20 mouse cellular contexts compared by ENCODE assay signal in the genomic region with DNA sequence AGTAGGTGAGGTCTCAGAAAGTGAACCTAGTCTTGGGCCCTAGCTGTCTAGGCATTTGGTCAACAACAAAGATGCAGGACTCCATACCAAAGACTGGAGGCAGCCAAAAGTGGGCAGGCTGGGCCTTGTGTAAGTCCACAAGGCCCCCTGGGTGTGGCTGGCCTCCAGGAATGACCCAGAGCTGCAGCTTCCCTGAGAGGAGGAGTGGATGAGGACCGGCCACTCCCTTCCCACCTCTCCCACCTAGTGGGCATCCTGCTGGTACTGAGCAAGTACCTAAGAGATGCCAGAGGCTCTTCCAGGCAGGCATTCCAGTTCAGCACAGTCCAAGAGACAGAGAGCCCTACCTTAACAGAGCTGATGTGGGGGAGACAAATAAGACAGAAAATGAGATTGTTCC. TPM values are rescaled to one million over a fixed set of nuclear protein-coding genes. Genes with fewer than 3 reads are reported as not detected.
A peak's percentile ranks its signal among the peaks of the same experiment; 100 is the strongest.
DNase-seq lines count a peak whose midpoint lies in the region; ATAC-seq and TF ChIP-seq lines count a peak whose summit lies in the region.
"Had no signal": no experiment of that assay in that cellular context is flagged by ENCODE, and none has a peak within 500 bp of the region (broad histone marks: within the 10 kb centered on the region; RNA-seq: fewer than 3 reads in every experiment).

No protein-coding gene starts in this region.

- TF ChIP-seq POLR2A in kidney, adult 2 months (IDR thresholded peaks at IDR 0.05; ENCODE audit: low read depth, low read length) = no peak

- H3K4me3 ChIP-seq in gastrocnemius, adult 2 months = no peak overlapping the region
- no peak overlapping the region for H3K4me3 ChIP-seq in kidney, adult 2 months (ENCODE audit: insufficient read depth, low read depth, low read length)
- H3K4me3 ChIP-seq in brown adipose tissue, adult 24 weeks (ENCODE audit: insufficient read depth, low read depth, low read length) = no peak overlapping the region
- H3K4me3 ChIP-seq in stomach, postnatal 0 days (ENCODE audit: low read depth, low read length) = no peak overlapping the region
- H3K4me3 ChIP-seq: embryonic facial prominence, embryonic 15.5 days; erythroblast, embryonic 14.5 days; forebrain, embryonic 10.5 days; heart, embryonic 15.5 days had no signal

- TF ChIP-seq CTCF in gastrocnemius, adult 2 months (IDR thresholded peaks at IDR 0.05) = no peak
- no peak for TF ChIP-seq CTCF in kidney, adult 2 months (conservative IDR thresholded peaks at IDR 0.05; ENCODE audit: insufficient read depth, insufficient read length, low read depth, low read length)
- no peak for TF ChIP-seq CTCF in stomach, postnatal 0 days (IDR thresholded peaks at IDR 0.05; ENCODE audit: low read depth)

- H3K27ac ChIP-seq in gastrocnemius, adult 2 months = peak overlapping the region; percentile 76
- H3K27ac ChIP-seq in kidney, adult 2 months (ENCODE audit: insufficient read depth, low read depth, low read length) = peak overlapping the region; percentile 63; the same call in 1 of the 2 replicates
- peak overlapping the region; percentile 89 for H3K27ac ChIP-seq in brown adipose tissue, adult 24 weeks (replicated peaks; ENCODE audit: low read depth, low read length)
- H3K27ac ChIP-seq in stomach, postnatal 0 days (replicated peaks) = peak overlapping the region; percentile 25
- H3K27ac ChIP-seq: embryonic facial prominence, embryonic 15.5 days; forebrain, embryonic 10.5 days had no signal

- no peaks in the 10 kb centered on the region for H3K36me3 ChIP-seq in kidney, adult 2 months (ENCODE audit: control insufficient read depth, insufficient read depth, low read length)
- no peaks in the 10 kb centered on the region for H3K36me3 ChIP-seq in stomach, postnatal 0 days (ENCODE audit: control insufficient read depth, insufficient read depth, low read length)
- H3K36me3 ChIP-seq: embryonic facial prominence, embryonic 15.5 days; forebrain, embryonic 10.5 days; heart, embryonic 15.5 days had no signal

- no peaks in the 10 kb centered on the region for H3K9me3 ChIP-seq in stomach, postnatal 0 days (ENCODE audit: control insufficient read depth, low read length)
- H3K9me3 ChIP-seq: embryonic facial prominence, embryonic 15.5 days; forebrain, embryonic 10.5 days; heart, embryonic 15.5 days had no signal

- intact Hi-C loops in gastrocnemius, adult 2 months (cut with DNase I) = no loop called here

- TF ChIP-seq EP300 in stomach, postnatal 0 days (optimal IDR thresholded peaks at IDR 0.05) = no peak

- no peak for DNase-seq in gastrocnemius, adult 2 months
- DNase-seq in gastrocnemius, postnatal 4 days (ENCODE audit: low spot score in 2 of 2) = no peak
- DNase-seq in kidney, adult 2 months = no peak
- no peak for DNase-seq in kidney, adult 18-20 months
- DNase-seq in stomach, postnatal 0 days (ENCODE audit: low spot score) = no peak
- DNase-seq: adrenal gland, postnatal 10 days; cerebellum, adult 18-20 months; cerebellum, postnatal 10 days; embryo, embryonic 11 days; gastrocnemius, postnatal 10 days had no signal

- peak; percentile 10; the same call in 1 of the 2 replicates for ATAC-seq in stomach, postnatal 0 days (ENCODE audit: low FRiP score, low TSS enrichment)
- no peak for ATAC-seq in megakaryocyte progenitor cell, adult 5-6 weeks (replicated peaks; ENCODE audit: poor library complexity)
- ATAC-seq: forebrain, embryonic 14.5 days; hindbrain, embryonic 16.5 days; inflammation-experienced regulatory T-cells, adult 6 months had no signal

- 88% methylated on average over 1 of the region's 1 CpGs for WGBS in kidney, adult 2 months
- 81% methylated on average over 1 of the region's 1 CpGs for WGBS in stomach, postnatal 0 days

- no peak overlapping the region for H3K4me2 ChIP-seq in stomach, postnatal 0 days (replicated peaks; ENCODE audit: low read depth)
- H3K4me2 ChIP-seq: embryonic facial prominence, embryonic 15.5 days; heart, embryonic 15.5 days had no signal

- no peak overlapping the region for H3K9ac ChIP-seq in stomach, postnatal 0 days (ENCODE audit: low read length)
- H3K9ac ChIP-seq: embryonic facial prominence, embryonic 15.5 days; heart, embryonic 15.5 days had no signal

- H3K4me1 ChIP-seq in kidney, adult 2 months (ENCODE audit: control insufficient read depth, insufficient read depth, low read length) = no peaks in the 10 kb centered on the region
- peaks cover 6% of the 10 kb centered on the region for H3K4me1 ChIP-seq in brown adipose tissue, adult 24 weeks (ENCODE audit: control insufficient read depth, insufficient read depth, insufficient read length, low read length)
- H3K4me1 ChIP-seq in stomach, postnatal 0 days (replicated peaks; ENCODE audit: control insufficient read depth, insufficient read depth) = 0 out of 2 replicates have a peak, but pooled peaks cover 2% of the 10 kb centered on the region
- H3K4me1 ChIP-seq: forebrain, embryonic 10.5 days had no signal

- H3K27me3 ChIP-seq in kidney, adult 2 months (replicated peaks; ENCODE audit: control insufficient read depth, insufficient read depth, low read length) = no peaks in the 10 kb centered on the region
- no peaks in the 10 kb centered on the region for H3K27me3 ChIP-seq in stomach, postnatal 0 days (ENCODE audit: control insufficient read depth, insufficient read depth, low read length)
- H3K27me3 ChIP-seq: embryonic facial prominence, embryonic 15.5 days; heart, embryonic 15.5 days had no signal

RNA-seq across cellular contexts. Expression of a gene that starts 6.8 kb away (rescaled TPM):
- 1 to 10 TPM in 1 of 2 experiments, under 1 TPM in 1; 0.87 to 1.0 TPM for total RNA-seq in gastrocnemius, adult 2 months (2021)
- total RNA-seq in gastrocnemius, postnatal 4 days (2021) = 1 to 10 TPM; 1.0 to 1.8 TPM
- polyA plus RNA-seq in kidney, adult 2 months (2012; rRNA removed) = 2.6 and 2.8 TPM in 2 replicates
- polyA plus RNA-seq in brown adipose tissue, adult 24 weeks (2012; ENCODE audit: insufficient read depth, insufficient read length, missing spikeins) = 1.2 and 1.8 TPM in 2 replicates
- polyA plus RNA-seq in stomach, postnatal 0 days (2015; fragmentation: Nextera tagmentation; extraction: Ambion mirVana) = 0.69 and 0.93 TPM in 2 replicates
- 0.37 TPM in 1 of 2 replicates, not detected in the other for total RNA-seq in megakaryocyte progenitor cell, adult 5-6 weeks (2015)
- 0.24 and 4.3 TPM in 2 replicates for total RNA-seq in megakaryocyte progenitor cell, adult 5-6 weeks (2017)
- polyA plus RNA-seq: C2C12; erythroblast, embryonic 14.5 days had no signal

RNA-seq across cellular contexts. Expression of a gene that starts 7.2 kb away (rescaled TPM):
- 10 to 100 TPM; 63.7 to 63.9 TPM for total RNA-seq in gastrocnemius, adult 2 months (2021)
- 10 to 100 TPM; 37.4 to 45.6 TPM for total RNA-seq in gastrocnemius, postnatal 4 days (2021)
- polyA plus RNA-seq in kidney, adult 2 months (2012; rRNA removed) = 95.2 and 125 TPM in 2 replicates
- 27.4 and 27.6 TPM in 2 replicates for polyA plus RNA-seq in brown adipose tissue, adult 24 weeks (2012; ENCODE audit: insufficient read depth, insufficient read length, missing spikeins)
- 15.9 and 19.4 TPM in 2 replicates for polyA plus RNA-seq in stomach, postnatal 0 days (2015; fragmentation: Nextera tagmentation; extraction: Ambion mirVana)
- total RNA-seq in megakaryocyte progenitor cell, adult 5-6 weeks (2015) = 6.8 and 9.0 TPM in 2 replicates
- total RNA-seq in megakaryocyte progenitor cell, adult 5-6 weeks (2017) = 4.5 and 4.8 TPM in 2 replicates

RNA-seq across cellular contexts. Expression of a gene that starts 57.0 kb away (rescaled TPM):
- 10 to 100 TPM; 64.5 to 66.7 TPM for total RNA-seq in gastrocnemius, adult 2 months (2021)
- total RNA-seq in gastrocnemius, postnatal 4 days (2021) = 10 to 100 TPM; 21.0 to 23.6 TPM
- 24.3 and 25.5 TPM in 2 replicates for polyA plus RNA-seq in kidney, adult 2 months (2012; rRNA removed)
- 51.5 and 87.5 TPM in 2 replicates for polyA plus RNA-seq in brown adipose tissue, adult 24 weeks (2012; ENCODE audit: insufficient read depth, insufficient read length, missing spikeins)
- polyA plus RNA-seq in stomach, postnatal 0 days (2015; fragmentation: Nextera tagmentation; extraction: Ambion mirVana) = 10.9 and 12.0 TPM in 2 replicates
- total RNA-seq in megakaryocyte progenitor cell, adult 5-6 weeks (2015) = 26.4 and 32.7 TPM in 2 replicates
- 28.6 and 35.4 TPM in 2 replicates for total RNA-seq in megakaryocyte progenitor cell, adult 5-6 weeks (2017)

RNA-seq across cellular contexts. Expression of a gene that starts 58.3 kb away (rescaled TPM):
- total RNA-seq in gastrocnemius, adult 2 months (2021) = 10 to 100 TPM; 28.9 to 31.4 TPM
- 10 to 100 TPM; 29.3 to 31.7 TPM for total RNA-seq in gastrocnemius, postnatal 4 days (2021)
- polyA plus RNA-seq in kidney, adult 2 months (2012; rRNA removed) = 39.6 and 40.3 TPM in 2 replicates
- 156 and 170 TPM in 2 replicates for polyA plus RNA-seq in brown adipose tissue, adult 24 weeks (2012; ENCODE audit: insufficient read depth, insufficient read length, missing spikeins)
- polyA plus RNA-seq in stomach, postnatal 0 days (2015; fragmentation: Nextera tagmentation; extraction: Ambion mirVana) = 30.5 and 30.7 TPM in 2 replicates
- 24.4 and 25.4 TPM in 2 replicates for total RNA-seq in megakaryocyte progenitor cell, adult 5-6 weeks (2015)
- total RNA-seq in megakaryocyte progenitor cell, adult 5-6 weeks (2017) = 50.7 and 72.1 TPM in 2 replicates

Comparison
In these comparisons a context has a peak if more than half of its experiments do, and no peak if none do; other contexts are left out.
1. H3K27ac ChIP-seq: peak in every context shown above with its lines; median percentile 89 in brown adipose tissue, adult 24 weeks; 76 in gastrocnemius, adult 2 months; 63 in kidney, adult 2 months; 25 in stomach, postnatal 0 days.